Mouse (Mus musculus) gastrocnemius, adult 18-20 months (tissue): Measurements from ENCODE around the gene Rtf1. TPM values are rescaled to one million over a fixed set of nuclear protein-coding genes. Genes with fewer than 3 reads are reported as not detected.
"Not testable (repeated sequence)": the region's sequence is repeated elsewhere in the genome, so short reads cannot be mapped to it uniquely, and the experiment has no call there.

ENCODE experiments used
- DNase-seq: peaks from one replicate; pipeline ENCODE4 v3.0.0; 2021; ENCODE audit warnings: low spot score
- long read RNA-seq, 2 experiments: library from polyadenylated mRNA; stranded (forward); transcript quantifications; one replicate each; pipeline ENCODE4 v2.0.0; 2021
- total RNA-seq, 2 experiments: library from RNA; stranded (reverse); gene quantifications; 2 replicates each; pipeline ENCODE4 v1.2.3; 2021

The Rtf1 gene
- total RNA-seq: 10 to 100 TPM; 28.0 to 28.8 TPM
- long read RNA-seq, experiment 1, full-length matches to known transcripts: 4 of 19 reads
- long read RNA-seq, experiment 1, partial matches to known transcripts: 15 of 19 reads
- long read RNA-seq, experiment 1, other reads (novel, unspliced or antisense): 0 of 19 reads
- long read RNA-seq, experiment 2, full-length matches to known transcripts: 4 of 18 reads
- long read RNA-seq, experiment 2, partial matches to known transcripts: 9 of 18 reads
- long read RNA-seq, experiment 2, other reads (novel, unspliced or antisense): 5 of 18 reads

GRCm38 (mm10) chr2:119674525-119675214, at the start of gene Rtf1:
Rtf1 (plus strand) TSS chr2:119675068.
- DNase-seq: peak; percentile 93

DNA sequence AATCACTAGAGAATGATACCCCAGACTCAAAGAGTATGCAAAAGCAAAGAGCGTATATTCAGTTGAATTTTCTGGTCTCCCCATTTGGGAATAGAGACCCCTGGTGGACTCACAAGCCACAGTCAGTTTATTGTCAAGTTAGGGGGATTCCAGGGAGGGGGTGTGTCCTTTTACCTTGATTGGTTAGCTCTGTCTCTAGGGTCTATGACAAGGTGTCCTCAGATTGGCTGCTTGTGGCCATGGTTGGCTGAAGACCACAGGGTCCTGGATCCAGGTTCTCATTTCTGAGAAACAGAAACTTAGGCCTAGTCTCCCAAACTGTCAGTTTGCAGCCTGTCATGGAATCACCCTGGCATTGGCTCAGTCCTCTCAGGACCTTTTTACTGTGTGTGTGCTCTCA, 38.1 kb upstream of the Rtf1 start:
- DNase-seq: no peak

GRCm38 (mm10) chr2:119641214-119641912, 33.5 kb upstream of the Rtf1 start:
- no peak for DNase-seq

- no peak for DNase-seq
These were observed 30.6 kb upstream of the Rtf1 start for GRCm38 (mm10) chr2:119644254-119644653.

- peak; percentile 87 for DNase-seq
These were observed 12.4 kb upstream of the Rtf1 start, which contains the start of gene Ndufaf1 for GRCm38 (mm10) chr2:119662220-119663182. Ndufaf1 (minus strand) TSS chr2:119662827.

DNA sequence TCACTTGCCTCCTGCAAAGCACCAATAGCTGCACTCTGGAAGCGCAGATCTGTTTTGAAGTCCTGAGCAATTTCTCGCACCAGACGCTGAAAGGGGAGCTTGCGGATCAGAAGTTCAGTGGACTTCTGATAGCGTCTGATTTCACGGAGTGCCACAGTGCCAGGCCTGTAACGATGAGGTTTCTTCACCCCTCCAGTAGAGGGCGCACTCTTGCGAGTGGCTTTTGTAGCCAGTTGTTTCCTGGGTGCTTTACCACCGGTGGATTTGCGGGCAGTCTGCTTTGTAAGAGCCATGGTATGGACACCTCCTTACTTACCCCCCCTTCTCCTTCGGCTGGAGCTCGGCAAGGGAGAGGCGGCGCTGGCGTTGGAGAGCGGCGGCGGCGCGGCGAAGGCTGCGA, 9.1 kb upstream of the Rtf1 start:
- not testable (repeated sequence) for DNase-seq

GRCm38 (mm10) chr2:119669010-119669409, 5.9 kb upstream of the Rtf1 start:
- DNase-seq: peak; percentile 12

DNA sequence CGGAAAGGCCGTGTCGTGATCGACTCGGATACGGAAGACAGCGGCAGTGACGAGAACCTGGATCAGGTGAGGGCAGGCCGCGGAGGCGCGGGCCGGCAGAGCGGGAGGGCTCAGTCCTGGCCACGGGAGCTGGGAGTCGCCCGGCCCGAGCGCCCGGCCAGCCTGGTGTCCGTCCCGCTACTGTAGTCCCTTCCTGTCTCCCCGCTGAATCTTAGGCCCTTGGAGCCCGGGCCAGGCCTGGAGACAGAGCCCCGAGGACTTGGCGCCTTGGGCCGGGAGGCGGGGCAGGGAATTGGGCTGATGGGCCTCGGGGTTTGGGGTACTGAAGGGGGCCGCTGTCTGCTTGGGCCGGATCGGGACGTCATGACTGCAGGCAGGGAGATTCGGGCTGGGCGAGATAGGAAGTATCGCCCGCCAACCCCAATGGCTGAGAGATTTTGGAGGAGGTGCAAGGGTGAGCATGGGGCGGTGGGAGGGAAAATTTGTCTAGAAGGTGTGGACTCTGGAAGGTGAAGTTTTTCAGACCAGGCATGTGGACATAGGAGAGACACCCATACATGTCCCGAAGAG, 432 bp downstream of the Rtf1 start:
- DNase-seq: no peak

DNA sequence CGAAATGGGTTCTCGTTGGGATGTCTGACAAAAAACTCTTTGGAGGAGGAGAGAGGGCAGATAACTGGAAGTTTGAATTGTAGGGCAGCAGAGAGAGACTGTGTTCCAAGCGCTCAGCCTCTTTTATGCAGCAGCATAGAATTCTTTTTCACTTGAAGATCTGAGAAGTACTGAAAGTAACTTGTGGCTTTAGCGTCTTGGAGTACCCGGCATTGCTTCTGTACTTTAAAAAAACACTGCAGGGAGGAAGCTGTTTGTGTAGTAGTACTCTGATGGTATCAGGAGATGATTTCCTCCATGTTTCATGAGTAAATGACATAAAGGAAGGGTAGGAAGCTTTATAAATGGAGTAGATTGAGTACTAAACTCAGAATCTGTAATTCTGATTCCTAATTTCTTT, 963 bp downstream of the Rtf1 start:
- no peak for DNase-seq

GRCm38 (mm10) chr2:119683706-119684105, 8.8 kb downstream of the Rtf1 start:
- no peak for DNase-seq

DNA sequence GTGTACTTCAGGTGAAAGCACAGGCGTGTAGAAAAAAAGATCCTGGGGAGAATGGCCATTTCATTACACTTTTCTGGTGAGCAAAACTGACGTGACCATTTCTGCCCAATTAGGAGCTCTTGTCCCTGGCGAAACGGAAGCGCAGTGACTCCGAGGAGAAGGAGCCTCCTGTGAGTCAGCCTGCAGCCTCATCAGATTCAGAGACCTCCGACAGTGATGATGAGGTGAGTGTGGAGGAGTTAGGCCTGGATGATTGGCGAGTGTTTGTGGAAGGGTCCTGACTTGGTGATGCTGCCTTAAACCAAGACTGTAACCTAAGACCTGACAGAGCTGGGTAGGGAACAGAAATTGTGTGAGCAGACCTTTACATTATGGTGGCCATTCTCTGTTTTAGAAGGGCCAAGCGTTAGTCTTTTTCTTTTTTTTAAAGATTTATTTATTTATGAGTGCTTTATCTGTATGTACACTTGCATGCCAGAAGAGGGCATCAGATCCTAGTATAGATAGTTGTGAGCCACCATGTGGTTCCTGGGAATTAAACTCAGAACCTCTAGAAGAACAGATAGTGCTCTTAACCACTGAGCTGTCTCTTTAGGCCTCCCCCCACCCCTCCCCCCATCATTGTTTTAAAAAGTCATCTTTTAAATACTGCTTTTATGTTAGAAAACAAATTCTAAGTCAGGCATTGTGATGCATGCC, 17.3 kb downstream of the Rtf1 start:
- DNase-seq: no peak

- no peak for DNase-seq
These were observed 20.0 kb downstream of the Rtf1 start for GRCm38 (mm10) chr2:119694826-119695225.

DNA sequence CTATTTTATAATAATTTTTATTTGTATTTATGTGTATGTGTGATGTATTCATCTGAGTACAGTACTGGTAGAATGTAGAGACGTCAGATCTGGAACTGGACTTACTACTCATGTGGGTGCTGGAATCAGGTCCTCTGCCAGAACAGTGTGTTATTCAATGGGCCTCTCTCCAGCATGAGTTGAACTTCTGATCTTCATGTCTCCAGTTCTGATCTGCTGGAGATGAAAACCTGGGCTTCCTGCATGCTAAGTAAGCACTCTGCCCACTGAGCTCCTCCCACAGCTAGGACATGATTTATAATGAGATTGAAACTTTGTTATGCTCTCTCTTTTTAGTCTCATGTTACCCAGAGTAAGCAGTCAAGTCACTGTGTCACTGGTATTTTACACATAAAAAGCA, 21.2 kb downstream of the Rtf1 start:
- no peak for DNase-seq

- no peak for DNase-seq
These were observed 23.6 kb downstream of the Rtf1 start for GRCm38 (mm10) chr2:119698472-119698871.

GRCm38 (mm10) chr2:119699962-119700361, 25.1 kb downstream of the Rtf1 start:
- no peak for DNase-seq

GRCm38 (mm10) chr2:119703171-119703570, 28.3 kb downstream of the Rtf1 start:
- DNase-seq: no peak

DNA sequence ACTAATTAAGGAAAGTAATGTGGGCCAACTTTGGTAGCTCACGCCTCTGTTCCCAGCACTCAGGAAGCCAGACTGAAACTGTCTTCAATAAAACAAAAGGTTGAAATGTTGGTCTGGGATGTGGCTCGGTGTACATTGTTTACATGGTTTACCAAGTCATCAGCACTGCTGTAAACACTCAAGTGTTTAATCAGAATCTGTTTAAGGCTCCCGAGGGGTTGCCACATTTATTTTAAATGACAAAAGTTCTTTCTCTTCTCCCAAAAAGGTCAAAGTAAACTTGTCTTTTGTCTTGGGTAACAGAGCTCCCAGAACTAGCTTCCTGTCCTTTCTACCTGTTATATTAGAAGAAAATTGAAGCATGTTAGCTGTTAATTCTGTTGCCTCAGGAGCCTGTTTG, 32.8 kb downstream of the Rtf1 start:
- DNase-seq: no peak

GRCm38 (mm10) chr2:119710011-119710410, 35.1 kb downstream of the Rtf1 start:
- DNase-seq: no peak

DNA sequence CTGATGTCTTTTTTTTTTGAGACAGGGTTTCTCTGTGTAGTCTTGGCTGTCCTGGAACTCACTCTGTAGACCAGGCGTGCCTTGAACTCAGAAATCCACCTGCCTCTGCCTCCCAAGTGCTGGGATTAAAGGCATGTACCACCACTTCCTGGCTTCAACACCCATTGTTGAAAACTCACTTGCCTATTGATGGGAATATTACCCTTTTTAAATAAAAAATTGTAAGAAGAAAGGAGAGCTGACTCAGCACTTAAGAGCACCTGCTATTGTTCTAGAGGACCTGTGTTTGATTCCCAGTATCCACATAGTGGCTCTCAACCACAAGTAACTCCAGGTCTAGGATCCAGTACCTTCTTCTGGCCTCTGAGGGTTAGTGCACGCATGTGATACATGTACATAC, 41.0 kb downstream of the Rtf1 start:
- DNase-seq: not testable (repeated sequence)

DNA sequence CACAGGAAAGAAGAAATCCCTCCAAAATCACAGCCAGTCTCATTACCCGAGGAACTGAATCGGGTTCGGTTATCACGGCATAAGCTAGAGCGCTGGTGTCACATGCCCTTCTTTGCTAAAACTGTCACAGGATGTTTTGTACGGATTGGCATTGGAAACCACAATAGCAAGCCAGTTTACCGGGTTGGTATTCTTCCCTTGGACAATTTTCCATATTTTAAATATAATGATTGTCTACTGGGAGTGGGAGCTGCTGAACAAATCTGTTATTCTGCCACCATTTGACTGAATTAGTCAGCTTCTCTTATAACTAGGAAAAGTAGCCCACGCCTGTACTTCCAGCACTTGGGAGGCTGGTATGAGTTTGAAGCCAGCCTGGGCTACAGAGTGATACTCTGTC, 46.2 kb downstream of the Rtf1 start:
- no peak for DNase-seq
